Mouse (Mus musculus) Muller cell, postnatal 12 days (primary cell): ENCODE measurements around the gene Rcbtb2.
A peak's percentile ranks its signal among the peaks of the same experiment; 100 is the strongest.

Experiments used
- DNase-seq: peaks from one replicate; pipeline ENCODE4 v3.0.0-alpha.2; 2015; ENCODE audit errors: inconsistent ontology term

Rcbtb2 gene

GRCm38 (mm10) chr14:73146721-73147120 is 23.9 kb downstream of the Rcbtb2 start:
- DNase-seq, result no peak

- no peak for DNase-seq
Observed at GRCm38 (mm10) chr14:73148125-73148524, 25.3 kb downstream of the Rcbtb2 start.

GRCm38 (mm10) chr14:73161303-73161702 is 38.5 kb downstream of the Rcbtb2 start:
- DNase-seq, result no peak

DNA sequence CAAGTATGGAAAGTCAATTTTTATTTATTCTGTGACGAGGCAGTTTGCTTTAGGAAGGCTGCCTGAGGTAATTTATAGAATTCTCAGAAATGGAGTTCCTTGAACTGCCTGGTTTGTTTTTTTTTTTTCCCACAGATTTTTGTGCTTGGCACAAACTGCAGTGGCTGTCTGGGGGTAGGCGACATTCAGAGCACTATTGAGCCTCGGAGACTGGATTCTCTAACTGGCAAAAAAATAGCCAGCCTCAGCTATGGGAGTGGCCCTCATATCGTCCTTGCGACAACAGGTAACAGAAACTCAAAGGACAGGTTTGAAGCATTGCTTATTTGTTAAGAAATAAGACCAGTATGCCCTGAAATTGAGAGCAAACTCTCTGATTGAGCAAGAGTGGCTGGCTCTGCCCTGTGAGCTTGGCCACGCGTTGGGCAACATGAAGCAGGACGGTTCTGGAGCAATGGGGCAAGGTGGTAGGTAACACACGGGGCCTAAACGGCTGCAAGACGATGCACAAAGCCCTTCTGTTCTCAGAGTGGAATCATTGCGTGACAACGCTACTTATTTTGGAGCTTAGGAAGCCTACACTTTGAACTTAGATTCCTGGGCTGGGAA is 39.5 kb downstream of the Rcbtb2 start:
- no peak for DNase-seq

- no peak for DNase-seq
Observed at GRCm38 (mm10) chr14:73163363-73163998, 40.6 kb downstream of the Rcbtb2 start.

- DNase-seq, result no peak
Observed at GRCm38 (mm10) chr14:73165136-73165535, 42.3 kb downstream of the Rcbtb2 start.

GRCm38 (mm10) chr14:73168605-73169004 is 45.8 kb downstream of the Rcbtb2 start:
- no peak for DNase-seq

- no peak for DNase-seq
Observed at GRCm38 (mm10) chr14:73169926-73170844, 47.3 kb downstream of the Rcbtb2 start.

GRCm38 (mm10) chr14:73172196-73173011 is 49.6 kb downstream of the Rcbtb2 start:
- peak; percentile 67 for DNase-seq

- DNase-seq, result no peak
Observed at GRCm38 (mm10) chr14:73173662-73174061, 50.8 kb downstream of the Rcbtb2 start.

GRCm38 (mm10) chr14:73174091-73174995 is 51.5 kb downstream of the Rcbtb2 start:
- DNase-seq, result no peak

DNA sequence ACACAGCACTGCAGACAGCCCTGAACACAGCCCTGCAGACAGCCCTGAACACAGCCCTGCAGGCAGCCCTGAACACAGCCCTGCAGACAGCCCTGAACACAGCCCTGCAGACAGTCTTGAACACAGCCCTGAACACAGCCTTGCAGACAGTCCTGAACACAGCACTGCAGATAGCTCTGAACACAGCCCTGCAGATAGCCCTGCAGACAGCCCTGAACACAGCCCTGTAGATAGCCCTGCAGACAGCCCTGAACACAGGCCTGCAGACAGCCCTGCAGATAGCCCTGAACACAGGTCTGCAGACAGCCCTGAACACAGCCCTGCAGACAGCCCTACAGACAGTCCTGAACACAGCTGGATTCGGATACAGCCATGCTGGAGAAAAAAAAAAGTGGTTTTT is 52.2 kb downstream of the Rcbtb2 start:
- DNase-seq, result no peak

GRCm38 (mm10) chr14:73175814-73176213 is 53.0 kb downstream of the Rcbtb2 start:
- DNase-seq, result no peak

GRCm38 (mm10) chr14:73176266-73176665 is 53.4 kb downstream of the Rcbtb2 start:
- no peak for DNase-seq

DNA sequence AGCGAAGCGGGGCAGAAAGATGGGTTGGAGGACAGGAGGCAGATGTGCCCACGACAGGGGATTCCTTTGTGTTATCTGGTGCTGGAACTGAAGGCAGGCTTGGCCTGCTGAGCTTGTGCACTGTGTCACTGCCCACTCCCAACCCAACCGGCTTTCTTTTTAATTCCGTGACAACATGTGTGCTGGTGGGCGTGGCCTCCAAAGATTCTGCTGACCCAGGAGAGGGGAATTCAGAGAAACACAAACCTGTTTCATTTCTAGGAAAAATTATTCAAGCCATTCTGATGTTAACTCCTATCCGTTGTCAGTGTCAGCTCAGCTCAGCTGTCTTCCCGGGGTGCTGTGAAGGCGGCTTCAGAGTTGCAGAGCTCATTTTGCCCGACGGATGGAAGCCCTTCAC is 55.1 kb downstream of the Rcbtb2 start:
- DNase-seq, result no peak

DNA sequence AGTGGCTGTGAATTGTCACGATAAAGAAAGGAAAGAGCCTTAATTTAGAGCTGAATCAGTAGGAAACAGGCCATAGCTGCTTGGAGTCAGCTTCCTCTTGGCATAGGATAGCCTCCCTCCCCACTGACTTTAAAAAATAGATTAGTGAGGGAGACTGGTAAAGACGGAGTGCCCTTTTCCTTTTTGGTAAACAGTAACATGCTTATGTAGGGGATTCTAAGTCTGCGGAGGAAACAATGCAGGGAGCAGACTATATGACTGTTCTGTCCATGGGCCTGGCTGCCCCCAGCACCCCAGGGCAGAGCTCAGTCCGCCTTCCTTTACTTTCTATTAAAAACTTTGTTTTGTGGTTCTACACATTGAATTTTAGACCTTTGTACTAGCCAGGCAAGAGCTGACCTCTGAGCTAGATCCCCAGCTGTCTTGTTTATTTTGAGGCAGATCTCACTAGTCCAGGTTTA is 56.4 kb downstream of the Rcbtb2 start:
- DNase-seq, result no peak

GRCm38 (mm10) chr14:73180671-73181070 is 57.8 kb downstream of the Rcbtb2 start:
- peak; percentile 21 for DNase-seq

DNA sequence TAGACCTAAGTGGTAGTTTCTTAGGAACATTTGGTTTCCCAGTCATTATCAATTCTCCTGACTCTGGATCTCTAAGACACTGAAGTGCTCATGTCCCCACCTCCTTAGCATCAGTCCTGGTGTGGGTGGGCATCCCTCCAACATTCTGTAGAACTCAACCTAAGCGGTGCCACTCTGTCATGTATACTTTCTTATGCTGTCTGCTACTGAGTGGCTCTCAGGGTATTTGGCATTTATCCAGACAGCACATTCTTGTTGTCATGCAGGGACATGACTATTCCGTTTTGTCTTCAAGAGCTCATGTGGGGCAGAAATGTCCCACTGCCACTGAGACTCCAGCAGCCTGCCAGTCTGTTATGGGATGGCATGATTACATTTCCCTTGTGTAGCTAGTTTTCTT is 58.3 kb downstream of the Rcbtb2 start:
- DNase-seq, result peak; percentile 46

DNA sequence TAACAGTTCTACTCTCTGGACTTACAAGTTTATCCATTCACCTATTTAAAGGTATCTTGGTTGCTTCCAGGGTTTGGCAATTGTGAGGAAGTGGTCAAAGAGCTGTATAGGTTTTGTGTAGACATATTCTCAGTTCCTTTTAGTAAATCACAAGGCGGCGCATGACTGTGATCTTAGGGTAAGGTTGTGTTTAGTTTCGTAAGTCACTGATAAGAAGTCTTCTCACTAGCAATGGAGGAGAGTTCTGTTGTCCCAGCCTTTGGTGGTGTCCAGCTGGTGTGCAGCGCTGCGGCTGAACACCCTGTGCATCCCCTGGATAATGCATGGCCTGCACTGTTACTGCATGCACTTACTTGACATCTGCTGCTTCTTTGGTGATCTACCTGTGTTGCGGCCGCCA is 64.0 kb downstream of the Rcbtb2 start:
- DNase-seq, result no peak

GRCm38 (mm10) chr14:73199058-73199457 is 76.2 kb downstream of the Rcbtb2 start:
- no peak for DNase-seq

DNA sequence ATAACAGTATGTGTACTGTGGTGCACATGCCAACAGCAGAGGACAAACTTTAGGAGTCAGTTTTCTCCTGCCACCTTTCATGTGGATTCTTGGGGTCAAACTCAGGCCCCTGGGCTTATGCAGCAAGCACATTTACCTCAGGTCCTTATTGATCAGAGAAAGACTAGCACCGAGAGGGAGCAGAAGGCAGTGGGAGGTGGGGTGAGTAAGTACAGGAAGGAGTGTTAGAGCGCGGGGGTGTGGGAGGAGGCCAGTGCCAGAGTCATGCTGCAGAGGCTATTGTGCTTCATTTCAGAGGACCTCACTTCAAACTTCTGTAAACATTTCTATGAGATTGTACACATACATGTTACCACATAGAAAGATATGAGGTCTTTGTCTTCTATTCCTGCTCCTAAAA is 78.6 kb downstream of the Rcbtb2 start:
- DNase-seq, result no peak
